Mouse (Mus musculus) liver, adult 2 months (tissue): Measurements from ENCODE around the gene Ackr3. TPM values are rescaled to one million over a fixed set of nuclear protein-coding genes. Genes with fewer than 3 reads are reported as not detected.

Experiments used
- DNase-seq: peaks from one replicate; pipeline ENCODE4 v3.0.0-alpha.2; 2011; ENCODE audit warnings: low read depth, low spot score; ENCODE audit errors: extremely low read depth
- H3K27ac ChIP-seq: fragments of 200-500 bp; replicated peaks from 2 replicates; pipeline ENCODE4 v1.5.1; 2012; ENCODE audit warnings: low read depth, mild to moderate bottlenecking, control low read depth, inconsistent platforms, low read length; ENCODE audit not compliant: insufficient read depth
- H3K27me3 ChIP-seq: fragments of 200-500 bp; 2 replicates; pipeline ENCODE4 v1.6.1; 2012; ENCODE audit warnings: mild to moderate bottlenecking, moderate library complexity, low read length, inconsistent platforms; ENCODE audit not compliant: control insufficient read depth, insufficient read depth
- H3K36me3 ChIP-seq: fragments of 200-500 bp; 2 replicates; pipeline ENCODE4 v1.6.1; 2012; ENCODE audit warnings: low read length, inconsistent platforms; ENCODE audit not compliant: control insufficient read depth, insufficient read depth
- H3K4me1 ChIP-seq: fragments of 200-500 bp; 2 replicates; pipeline ENCODE4 v1.6.1; 2011; ENCODE audit warnings: low read length; ENCODE audit not compliant: control insufficient read depth, insufficient read depth
- H3K4me3 ChIP-seq: fragments of 200-500 bp; 2 replicates; pipeline ENCODE4 v1.5.1; 2011; ENCODE audit warnings: low read depth, mild to moderate bottlenecking, control low read depth, low read length, moderate library complexity; ENCODE audit not compliant: insufficient read depth
- H3K79me2 ChIP-seq: fragments of 200-500 bp; 2 replicates; pipeline ENCODE4 v1.6.1; 2012; ENCODE audit warnings: inconsistent platforms, mild to moderate bottlenecking, low read length, moderate library complexity; ENCODE audit not compliant: control insufficient read depth, insufficient read depth
- H3K9ac ChIP-seq: fragments of 200-500 bp; 2 replicates; pipeline ENCODE4 v1.6.1; 2012; ENCODE audit warnings: low read depth, mild to moderate bottlenecking, control low read depth, inconsistent platforms, low read length
- CTCF ChIP-seq: fragments of 200-500 bp; IDR thresholded peaks from 2 replicates; pipeline ENCODE4 v1.5.1; 2011; ENCODE audit warnings: low read depth, low read length, control low read depth
- POLR2A ChIP-seq: fragments of 200-500 bp; IDR thresholded peaks from 2 replicates; pipeline ENCODE4 v1.6.1; 2011; ENCODE audit warnings: low read length, control low read depth; ENCODE audit not compliant: insufficient read depth; ENCODE audit errors: extremely low read depth
- WGBS: fragments of 180-500 bp; shearing (Covaris S2); methylation state at CpG from one replicate; pipeline ENCODE4 v1.1.7; 2018; 5-methylcytosine and 5-hydroxymethylcytosine counted together
- polyA plus RNA-seq: library from polyadenylated mRNA; depleted of rRNA; stranded (reverse); fragments of >200 nt; gene quantifications from 2 replicates; pipeline ENCODE4 v1.2.3, GENCODE M21; 2012
- total RNA-seq: library from RNA; depleted of rRNA; stranded (reverse); fragments of >200 nt; gene quantifications from 2 replicates; pipeline ENCODE4 v1.2.3, GENCODE M21; 2014

Gene Ackr3
- total and polyA plus RNA-seq, 2 experiments, result 0.46 to 1.5 TPM

- H3K79me2 ChIP-seq, result no peaks in the 10 kb centered on the region
- H3K9ac ChIP-seq, result no peak overlapping the region
- WGBS, result 40% methylated on average over 2 of the region's 2 CpGs
- H3K36me3 ChIP-seq, result no peaks in the 10 kb centered on the region
- TF ChIP-seq CTCF (no peak), POLR2A (no peak)
- H3K27me3 ChIP-seq, result no peaks in the 10 kb centered on the region
- H3K4me1 ChIP-seq, result no peaks in the 10 kb centered on the region
- H3K27ac ChIP-seq, result no peak overlapping the region
- DNase-seq, result no peak
- no peak overlapping the region for H3K4me3 ChIP-seq
These were observed 12.1 kb downstream of the Ackr3 start for GRCm38 (mm10) chr1:90215881-90216280.

GRCm38 (mm10) chr1:90216395-90216794 is 12.6 kb downstream of the Ackr3 start:
- H3K27me3 ChIP-seq, result no peaks in the 10 kb centered on the region
- H3K4me3 ChIP-seq, result no peak overlapping the region
- H3K36me3 ChIP-seq, result no peaks in the 10 kb centered on the region
- TF ChIP-seq POLR2A (no peak), CTCF (no peak)
- 31% methylated on average over 1 of the region's 1 CpGs for WGBS
- no peaks in the 10 kb centered on the region for H3K79me2 ChIP-seq
- no peak for DNase-seq
- no peak overlapping the region for H3K27ac ChIP-seq
- H3K4me1 ChIP-seq, result no peaks in the 10 kb centered on the region
- no peak overlapping the region for H3K9ac ChIP-seq

- Histone ChIP-seq H3K27me3 (no peaks in the 10 kb centered on the region), H3K36me3 (no peaks in the 10 kb centered on the region), H3K4me3 (no peak overlapping the region), H3K27ac (no peak overlapping the region), H3K79me2 (no peaks in the 10 kb centered on the region), H3K9ac (no peak overlapping the region), H3K4me1 (no peaks in the 10 kb centered on the region)
- TF ChIP-seq CTCF, result no peak
- no peak for TF ChIP-seq POLR2A
- WGBS, result 54% methylated on average over 9 of the region's 9 CpGs
- no peak for DNase-seq
These were observed 16.5 kb downstream of the Ackr3 start for GRCm38 (mm10) chr1:90220280-90220679.

GRCm38 (mm10) chr1:90220844-90221243 is 17.1 kb downstream of the Ackr3 start:
- no peaks in the 10 kb centered on the region for H3K4me1 ChIP-seq
- TF ChIP-seq CTCF, result no peak
- TF ChIP-seq POLR2A, result no peak
- no peak overlapping the region for H3K9ac ChIP-seq
- no peaks in the 10 kb centered on the region for H3K27me3 ChIP-seq
- 81% methylated on average over 4 of the region's 4 CpGs for WGBS
- H3K36me3 ChIP-seq, result no peaks in the 10 kb centered on the region
- DNase-seq, result no peak
- H3K79me2 ChIP-seq, result no peaks in the 10 kb centered on the region
- H3K4me3 ChIP-seq, result no peak overlapping the region
- no peak overlapping the region for H3K27ac ChIP-seq

- no peak overlapping the region for H3K9ac ChIP-seq
- no peaks in the 10 kb centered on the region for H3K79me2 ChIP-seq
- no peak for TF ChIP-seq POLR2A
- no peak for TF ChIP-seq CTCF
- H3K36me3 ChIP-seq, result no peaks in the 10 kb centered on the region
- H3K4me1 ChIP-seq, result no peaks in the 10 kb centered on the region
- no peak overlapping the region for H3K4me3 ChIP-seq
- H3K27ac ChIP-seq, result no peak overlapping the region
- 82% methylated on average over 18 of the region's 18 CpGs for WGBS
- DNase-seq, result no peak
- H3K27me3 ChIP-seq, result no peaks in the 10 kb centered on the region
These were observed 18.1 kb downstream of the Ackr3 start for GRCm38 (mm10) chr1:90221811-90222361.

- TF ChIP-seq CTCF (no peak), POLR2A (no peak)
- Histone ChIP-seq H3K27ac (no peak overlapping the region), H3K4me1 (no peaks in the 10 kb centered on the region), H3K4me3 (no peak overlapping the region), H3K79me2 (no peaks in the 10 kb centered on the region), H3K9ac (no peak overlapping the region), H3K27me3 (no peaks in the 10 kb centered on the region), H3K36me3 (no peaks in the 10 kb centered on the region)
- no peak for DNase-seq
- 92% methylated on average over 17 of the region's 17 CpGs for WGBS
These were observed 18.7 kb downstream of the Ackr3 start for GRCm38 (mm10) chr1:90222427-90222901.
